Mouse (Mus musculus) embryo, embryonic 11 days (tissue): ENCODE results near the gene Slc50a1.

Source experiments
- DNase-seq: peaks from one replicate; pipeline ENCODE4 v3.0.0-alpha.2; 2015

Slc50a1 gene

GRCm38 (mm10) chr3:89259076-89259475 is 11.3 kb downstream of the Slc50a1 start, which contains the start of gene Dpm3:
Gene Dpm3 (plus strand): TSS chr3:89259358.
- no peak for DNase-seq

GRCm38 (mm10) chr3:89256177-89256576 is 14.2 kb downstream of the Slc50a1 start:
- no peak for DNase-seq

- no peak for DNase-seq
Measured at GRCm38 (mm10) chr3:89254994-89255393, 15.4 kb downstream of the Slc50a1 start.

GRCm38 (mm10) chr3:89251365-89251895 is 18.9 kb downstream of the Slc50a1 start:
- peak; percentile 74 for DNase-seq

- peak; percentile 80 for DNase-seq
Measured at GRCm38 (mm10) chr3:89250435-89251040, 19.8 kb downstream of the Slc50a1 start.

GRCm38 (mm10) chr3:89247466-89247865 is 22.9 kb downstream of the Slc50a1 start:
- DNase-seq: no peak

GRCm38 (mm10) chr3:89246261-89247100 is 23.9 kb downstream of the Slc50a1 start, which contains the start of gene Trim46:
Gene Trim46 (minus strand): TSS chr3:89246309.
- peak; percentile 94 for DNase-seq

- DNase-seq: peak; percentile 61
Measured at GRCm38 (mm10) chr3:89245688-89246171, 24.6 kb downstream of the Slc50a1 start, which contains the start of gene Krtcap2. Gene Krtcap2 (plus strand): TSS chr3:89245966.

- DNase-seq: peak; percentile 75
Measured at GRCm38 (mm10) chr3:89244982-89245687, 25.2 kb downstream of the Slc50a1 start.

GRCm38 (mm10) chr3:89244158-89244981 is 26.0 kb downstream of the Slc50a1 start:
- peak; percentile 62 for DNase-seq

- DNase-seq: peak; percentile 74
Measured at GRCm38 (mm10) chr3:89243609-89244008, 26.8 kb downstream of the Slc50a1 start.

- peak; percentile 59 for DNase-seq
Measured at GRCm38 (mm10) chr3:89242331-89242895, 28.0 kb downstream of the Slc50a1 start.

- no peak for DNase-seq
Measured at GRCm38 (mm10) chr3:89238494-89238893, 31.9 kb downstream of the Slc50a1 start.

- DNase-seq: no peak
Measured at GRCm38 (mm10) chr3:89237682-89238081, 32.7 kb downstream of the Slc50a1 start.

- DNase-seq: no peak
Measured at GRCm38 (mm10) chr3:89236516-89236915, 33.9 kb downstream of the Slc50a1 start.

GRCm38 (mm10) chr3:89233562-89234110 is 36.7 kb downstream of the Slc50a1 start:
- no peak for DNase-seq

- no peak for DNase-seq
Measured at GRCm38 (mm10) chr3:89232614-89233013, 37.8 kb downstream of the Slc50a1 start.

- DNase-seq: no peak
Measured at GRCm38 (mm10) chr3:89231772-89232275, 38.5 kb downstream of the Slc50a1 start.

- no peak for DNase-seq
Measured at GRCm38 (mm10) chr3:89231345-89231744, 39.0 kb downstream of the Slc50a1 start.

- DNase-seq: no peak
Measured at GRCm38 (mm10) chr3:89230561-89230960, 39.8 kb downstream of the Slc50a1 start.

- DNase-seq: no peak
Measured at GRCm38 (mm10) chr3:89229276-89229675, 41.1 kb downstream of the Slc50a1 start.
